Mouse (Mus musculus) left cerebral cortex, adult 18-20 months (tissue): Measurements from ENCODE around the gene Plekhh2. TPM values are rescaled to one million over a fixed set of nuclear protein-coding genes. Genes with fewer than 3 reads are reported as not detected.

Experiments
- total RNA-seq, 2 experiments: library from RNA; stranded (reverse); gene quantifications; 2 replicates each; pipeline ENCODE4 v1.2.3; 2021

Plekhh2 gene
- total RNA-seq, 2 experiments from 2014 or later: 4.9 to 6.8 TPM

Other genes starting within 250 kb of the Plekhh2 start
- gene Thada, start 45.7 kb upstream of the Plekhh2 start, total RNA-seq: 10 to 100 TPM; 11.6 to 14.9 TPM
- 10 to 100 TPM; 21.0 to 23.1 TPM for gene Dync2li1, start 114.6 kb downstream of the Plekhh2 start, total RNA-seq
- gene Abcg8, start 164.4 kb downstream of the Plekhh2 start, total RNA-seq: under 1 TPM in 1 of 2 experiments, not detected in 1; 0.09 TPM
- gene Abcg5, start 171.1 kb downstream of the Plekhh2 start, total RNA-seq: not detected